Mouse (Mus musculus): ENCODE measurements at regions not wholly inside any gene's neighbourhood (a gene's known extent, or its start where the extent isn't known, plus 50 kb on each side); places are given as distances from the start of the nearest gene placed in this dataset.

DNA sequence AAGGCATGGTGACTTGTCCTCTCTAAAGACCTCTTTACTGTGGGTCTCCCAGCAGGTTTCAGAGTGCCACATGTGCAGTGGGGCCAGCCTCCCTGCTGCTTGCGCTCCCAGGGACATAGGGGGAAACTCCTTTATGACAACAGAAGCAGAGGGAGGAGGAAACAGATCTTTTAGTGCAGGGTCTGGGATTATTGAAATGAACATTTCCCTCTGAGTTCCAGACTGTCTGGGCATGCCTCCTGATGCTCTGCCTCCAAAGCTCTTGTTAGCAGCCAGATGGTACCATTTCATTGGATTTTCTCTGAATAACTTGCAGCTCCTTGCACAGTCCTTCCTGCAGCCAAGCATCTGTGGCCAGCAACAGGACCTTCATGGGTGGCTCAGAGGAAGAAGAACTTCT lies 60.5 kb upstream of the Eef2kmt start:
- no peaks in the 10 kb centered on the region for H3K79me2 ChIP-seq (ENCODE audit: control insufficient read depth, insufficient read depth, low read length, poor library complexity)
- no peak overlapping the region for H3K27ac ChIP-seq (ENCODE audit: control insufficient read depth, low read depth, low read length)
- no peaks in the 10 kb centered on the region for H3K36me3 ChIP-seq (ENCODE audit: control insufficient read depth in 1 of 2, insufficient read depth in 2 of 2, low read length in 2 of 2)
- no peak overlapping the region for H3K4me3 ChIP-seq (ENCODE audit: control insufficient read depth in 1 of 2, insufficient read depth in 1 of 2, low read depth in 2 of 2, low read length in 2 of 2)
- TF ChIP-seq MEF2A (IDR thresholded peaks at IDR 0.05; ENCODE audit: extremely low read depth, insufficient replicate concordance, low read depth, low read length, poor library complexity, severe bottlenecking) (no peak), GABPA (IDR thresholded peaks at IDR 0.05; ENCODE audit: low read depth, low read length) (no peak), CHD1 (IDR thresholded peaks at IDR 0.05; ENCODE audit: low read depth, low read length) (no peak), TAL1 (IDR thresholded peaks at IDR 0.05; ENCODE audit: low read length) (no peak), GATA1 (IDR thresholded peaks at IDR 0.05; ENCODE audit: low read depth, low read length) (no peak), KAT2A (conservative IDR thresholded peaks at IDR 0.05; ENCODE audit: low read depth, low read length) (no peak), MAZ (IDR thresholded peaks at IDR 0.05; ENCODE audit: low read depth, low read length) (no peak), SIN3A (IDR thresholded peaks at IDR 0.05; ENCODE audit: low read length) (no peak), ZKSCAN1 (IDR thresholded peaks at IDR 0.05; ENCODE audit: low read depth, low read length) (no peak), ZNF384 (IDR thresholded peaks at IDR 0.05; ENCODE audit: low read depth, low read length) (no peak), NELFE (IDR thresholded peaks at IDR 0.05; ENCODE audit: low read depth, low read length) (no peak), POLR2AphosphoS2 (IDR thresholded peaks at IDR 0.05; ENCODE audit: low read length) (no peak), E2F4 (IDR thresholded peaks at IDR 0.05; ENCODE audit: borderline replicate concordance, low read depth, low read length) (no peak), MYB (IDR thresholded peaks at IDR 0.05; ENCODE audit: low read depth, low read length) (no peak)
- H3K27me3 ChIP-seq (ENCODE audit: control insufficient read depth in 1 of 2, insufficient read depth in 2 of 2, low read length in 2 of 2), result no peaks in the 10 kb centered on the region; a peak in 1 of 4 replicates
- H3K4me1 ChIP-seq (ENCODE audit: control insufficient read depth in 1 of 2, insufficient read depth in 2 of 2, low read length in 2 of 2), result no peaks in the 10 kb centered on the region
- no peak for DNase-seq (ENCODE audit: low read depth, low spot score)
- H3K9ac ChIP-seq (ENCODE audit: control insufficient read depth, low read depth, low read length, poor library complexity, severe bottlenecking), result no peak overlapping the region
- no peaks in the 10 kb centered on the region for H3K9me3 ChIP-seq (replicated peaks; ENCODE audit: insufficient read depth, low read length)

GRCm38 (mm10) chr16:5313261-5313660 lies 57.5 kb upstream of the Eef2kmt start:
- H3K4me3 ChIP-seq (ENCODE audit: control insufficient read depth in 1 of 2, insufficient read depth in 1 of 2, low read depth in 2 of 2, low read length in 2 of 2), result no peak overlapping the region
- no peak overlapping the region for H3K9ac ChIP-seq (ENCODE audit: control insufficient read depth, low read depth, low read length, poor library complexity, severe bottlenecking)
- H3K9me3 ChIP-seq (replicated peaks; ENCODE audit: insufficient read depth, low read length), result no peaks in the 10 kb centered on the region
- H3K4me1 ChIP-seq (ENCODE audit: control insufficient read depth in 1 of 2, insufficient read depth in 2 of 2, low read length in 2 of 2), result no peaks in the 10 kb centered on the region
- H3K36me3 ChIP-seq (ENCODE audit: control insufficient read depth in 1 of 2, insufficient read depth in 2 of 2, low read length in 2 of 2), result no peaks in the 10 kb centered on the region
- TF ChIP-seq TCF12 (IDR thresholded peaks at IDR 0.05; ENCODE audit: low read depth, low read length) (no peak), NRF1 (IDR thresholded peaks at IDR 0.05; ENCODE audit: insufficient read depth, low read depth, low read length, poor library complexity, severe bottlenecking) (no peak), USF2 (IDR thresholded peaks at IDR 0.05; ENCODE audit: borderline replicate concordance in 1 of 2, insufficient read depth in 1 of 2, low read depth in 1 of 2, low read length in 2 of 2) (no peak), GATA1 (IDR thresholded peaks at IDR 0.05; ENCODE audit: low read depth, low read length) (no peak), MYB (IDR thresholded peaks at IDR 0.05; ENCODE audit: low read depth, low read length) (no peak), MAX (IDR thresholded peaks at IDR 0.05; ENCODE audit: low read length) (no peak), SIN3A (IDR thresholded peaks at IDR 0.05; ENCODE audit: low read length) (no peak), CTCF (IDR thresholded peaks at IDR 0.05 in 2 of 3, conservative IDR thresholded peaks at IDR 0.05 in 1 of 3; ENCODE audit: control insufficient read depth in 1 of 3, insufficient read depth in 1 of 3, low read depth in 2 of 3, low read length in 3 of 3, poor library complexity in 1 of 3, severe bottlenecking in 1 of 3) (no peak), ZKSCAN1 (IDR thresholded peaks at IDR 0.05; ENCODE audit: low read depth, low read length) (no peak), TBP (IDR thresholded peaks at IDR 0.05; ENCODE audit: low read depth, low read length) (no peak), GABPA (IDR thresholded peaks at IDR 0.05; ENCODE audit: low read depth, low read length) (no peak), SMC3 (IDR thresholded peaks at IDR 0.05; ENCODE audit: low read depth, low read length) (no peak), MXI1 (IDR thresholded peaks at IDR 0.05; ENCODE audit: low read depth, low read length) (no peak), MAFK (IDR thresholded peaks at IDR 0.05; ENCODE audit: borderline replicate concordance, low read depth, low read length) (no peak), POLR2A (IDR thresholded peaks at IDR 0.05; ENCODE audit: control insufficient read depth in 1 of 2, insufficient read depth in 1 of 2, low read depth in 1 of 2, low read length in 2 of 2, poor library complexity in 1 of 2) (no peak), JUND (IDR thresholded peaks at IDR 0.05; ENCODE audit: low read depth, low read length) (no peak), E2F4 (IDR thresholded peaks at IDR 0.05; ENCODE audit: borderline replicate concordance, low read depth, low read length) (no peak), MEF2A (IDR thresholded peaks at IDR 0.05; ENCODE audit: extremely low read depth, insufficient replicate concordance, low read depth, low read length, poor library complexity, severe bottlenecking) (no peak), HCFC1 (IDR thresholded peaks at IDR 0.05; ENCODE audit: low read depth, low read length) (no peak), POLR2AphosphoS2 (IDR thresholded peaks at IDR 0.05; ENCODE audit: low read length) (no peak)
- H3K27ac ChIP-seq (ENCODE audit: control insufficient read depth, low read depth, low read length), result no peak overlapping the region
- no peaks in the 10 kb centered on the region for H3K27me3 ChIP-seq (ENCODE audit: control insufficient read depth in 1 of 2, insufficient read depth in 2 of 2, low read length in 2 of 2)
- DNase-seq (ENCODE audit: low read depth, low spot score), result no peak
- no peaks in the 10 kb centered on the region for H3K79me2 ChIP-seq (ENCODE audit: control insufficient read depth, insufficient read depth, low read length, poor library complexity)
